In the genomic region with DNA sequence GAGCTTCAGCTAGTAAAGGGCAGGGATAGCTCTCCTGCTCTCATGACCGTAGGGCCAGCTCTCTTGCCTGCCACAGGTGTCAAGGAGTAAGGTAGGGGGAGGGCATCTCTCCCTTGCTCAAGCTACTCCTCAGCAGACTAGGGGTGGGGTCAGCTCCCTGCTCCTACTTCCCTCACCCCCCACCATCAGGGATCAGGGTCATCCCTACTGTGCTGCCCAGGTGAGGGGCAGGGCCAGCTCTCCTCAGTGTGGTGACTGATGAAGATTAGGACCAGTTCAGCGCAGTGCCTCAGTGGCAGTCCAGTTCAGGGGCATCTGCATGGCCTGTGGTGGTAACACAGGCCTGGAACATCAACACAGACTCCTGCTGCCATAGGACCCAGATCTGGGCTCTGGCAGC, we compare ENCODE assay signal across 23 mouse cellular contexts.
DNase-seq lines count a peak whose midpoint lies in the region; ATAC-seq lines count a peak whose summit lies in the region.
"Had no signal": no experiment of that assay in that cellular context is flagged by ENCODE, and none has a peak within 500 bp of the region (broad histone marks: within the 10 kb centered on the region; RNA-seq: fewer than 3 reads in every experiment).

No protein-coding gene starts in this region.

- no peak overlapping the region for H3K4me2 ChIP-seq in embryonic facial prominence, embryonic 11.5 days (ENCODE audit: low read depth, low read length)
- H3K4me2 ChIP-seq in kidney, embryonic 14.5 days (replicated peaks; ENCODE audit: low read depth, low read length): no peak overlapping the region
- H3K4me2 ChIP-seq in midbrain, embryonic 13.5 days (replicated peaks): no peak overlapping the region
- H3K4me2 ChIP-seq in midbrain, embryonic 16.5 days (ENCODE audit: low read length): no peak overlapping the region
- H3K4me2 ChIP-seq: heart, embryonic 13.5 days had no signal

- no peaks in the 10 kb centered on the region for H3K4me1 ChIP-seq in embryonic facial prominence, embryonic 11.5 days (ENCODE audit: control insufficient read depth, insufficient read depth, low read length)
- H3K4me1 ChIP-seq in embryonic facial prominence, embryonic 10.5 days: peaks cover 8% of the 10 kb centered on the region; the same call in 1 of the 2 replicates
- no peaks in the 10 kb centered on the region for H3K4me1 ChIP-seq in kidney, embryonic 14.5 days (ENCODE audit: control insufficient read depth, insufficient read depth, low read length)
- H3K4me1 ChIP-seq in midbrain, embryonic 13.5 days (replicated peaks): no peaks in the 10 kb centered on the region
- H3K4me1 ChIP-seq in midbrain, embryonic 16.5 days (ENCODE audit: control insufficient read depth, insufficient read depth, low read length): no peaks in the 10 kb centered on the region
- H3K4me1 ChIP-seq: heart, embryonic 13.5 days had no signal

- no peaks in the 10 kb centered on the region for H3K36me3 ChIP-seq in embryonic facial prominence, embryonic 11.5 days (replicated peaks; ENCODE audit: control insufficient read depth, insufficient read depth, low read depth, low read length)
- H3K36me3 ChIP-seq in embryonic facial prominence, embryonic 10.5 days (replicated peaks): no peaks in the 10 kb centered on the region
- H3K36me3 ChIP-seq in kidney, embryonic 14.5 days (ENCODE audit: control insufficient read depth, insufficient read depth, low read length): no peaks in the 10 kb centered on the region
- no peaks in the 10 kb centered on the region for H3K36me3 ChIP-seq in midbrain, embryonic 13.5 days
- H3K36me3 ChIP-seq in midbrain, embryonic 16.5 days (ENCODE audit: control insufficient read depth, insufficient read depth, low read length): no peaks in the 10 kb centered on the region
- H3K36me3 ChIP-seq: heart, embryonic 13.5 days had no signal

- H3K27ac ChIP-seq in embryonic facial prominence, embryonic 11.5 days (replicated peaks; ENCODE audit: low read depth, low read length): no peak overlapping the region
- H3K27ac ChIP-seq in embryonic facial prominence, embryonic 10.5 days (replicated peaks): no peak overlapping the region
- no peak overlapping the region for H3K27ac ChIP-seq in kidney, embryonic 14.5 days (ENCODE audit: low read depth, low read length)
- H3K27ac ChIP-seq in midbrain, embryonic 13.5 days: no peak overlapping the region
- H3K27ac ChIP-seq in midbrain, embryonic 16.5 days (ENCODE audit: low read length): no peak overlapping the region
- H3K27ac ChIP-seq: gastrocnemius, adult 2 months; heart, embryonic 13.5 days had no signal

- no peaks in the 10 kb centered on the region for H3K9me3 ChIP-seq in embryonic facial prominence, embryonic 11.5 days (replicated peaks; ENCODE audit: control insufficient read depth, low read length)
- no peaks in the 10 kb centered on the region for H3K9me3 ChIP-seq in embryonic facial prominence, embryonic 10.5 days
- H3K9me3 ChIP-seq in kidney, embryonic 14.5 days (ENCODE audit: control insufficient read depth, low read length): no peaks in the 10 kb centered on the region
- H3K9me3 ChIP-seq in midbrain, embryonic 13.5 days: no peaks in the 10 kb centered on the region
- no peaks in the 10 kb centered on the region for H3K9me3 ChIP-seq in midbrain, embryonic 16.5 days (replicated peaks; ENCODE audit: control insufficient read depth, low read length, poor library complexity, severe bottlenecking)
- H3K9me3 ChIP-seq: heart, embryonic 13.5 days had no signal

- ATAC-seq in embryonic facial prominence, embryonic 11.5 days (replicated peaks; ENCODE audit: insufficient number of reproducible peaks, low FRiP score, low TSS enrichment, low read depth): peak; percentile 29; the same call in 1 of the 2 replicates
- 0 out of 2 replicates have a peak, but pooled peaks have one; percentile 43 for ATAC-seq in kidney, embryonic 14.5 days (ENCODE audit: low FRiP score, low TSS enrichment)
- peak; percentile 20; the same call in 1 of the 2 replicates for ATAC-seq in midbrain, embryonic 13.5 days
- no peak for ATAC-seq in midbrain, embryonic 16.5 days
- ATAC-seq in megakaryocyte progenitor cell, adult 5-6 weeks (replicated peaks; ENCODE audit: poor library complexity): no peak
- ATAC-seq: activated CD4-positive, CD25-positive, alpha-beta regulatory T cell, adult 4 months; forebrain, embryonic 14.5 days; forebrain, postnatal 0 days; hindbrain, embryonic 16.5 days had no signal

- 89% methylated on average over 2 of the region's 2 CpGs for WGBS in embryonic facial prominence, embryonic 11.5 days
- WGBS in embryonic facial prominence, embryonic 10.5 days: 88% methylated on average over 2 of the region's 2 CpGs
- WGBS in kidney, embryonic 14.5 days: 87% methylated on average over 2 of the region's 2 CpGs
- WGBS in midbrain, embryonic 13.5 days: 93% methylated on average over 2 of the region's 2 CpGs
- 86% methylated on average over 2 of the region's 2 CpGs for WGBS in midbrain, embryonic 16.5 days

- DNase-seq in embryonic facial prominence, embryonic 11.5 days (ENCODE audit: low spot score): no peak
- DNase-seq in embryonic facial prominence, embryonic 10.5 days (ENCODE audit: low spot score): no peak
- DNase-seq in kidney, postnatal 10 days: no peak
- DNase-seq: adrenal gland, adult 8-10 months; adrenal gland, postnatal 25 days; cerebellum, adult 11-12 months; cerebellum, adult 8-10 months; cerebellum, postnatal 10 days; cerebellum, postnatal 36 days; forebrain, postnatal 0 days; gastrocnemius, adult 2 months; gastrocnemius, postnatal 14 days; heart, adult 11 months; heart, postnatal 14 days; heart, postnatal 4 days had no signal

- H3K27me3 ChIP-seq in embryonic facial prominence, embryonic 11.5 days (ENCODE audit: control insufficient read depth, insufficient read depth, low read length): no peaks in the 10 kb centered on the region
- no peaks in the 10 kb centered on the region for H3K27me3 ChIP-seq in embryonic facial prominence, embryonic 10.5 days (replicated peaks; ENCODE audit: low read depth, poor library complexity, severe bottlenecking)
- H3K27me3 ChIP-seq in kidney, embryonic 14.5 days (ENCODE audit: control insufficient read depth, insufficient read depth, low read length): no peaks in the 10 kb centered on the region
- H3K27me3 ChIP-seq in midbrain, embryonic 13.5 days: no peaks in the 10 kb centered on the region
- no peaks in the 10 kb centered on the region for H3K27me3 ChIP-seq in midbrain, embryonic 16.5 days (ENCODE audit: control insufficient read depth, insufficient read depth, low read depth, low read length)
- H3K27me3 ChIP-seq: heart, embryonic 13.5 days had no signal

- no peak overlapping the region for H3K9ac ChIP-seq in embryonic facial prominence, embryonic 11.5 days (replicated peaks; ENCODE audit: low read length)
- H3K9ac ChIP-seq in kidney, embryonic 14.5 days (ENCODE audit: low read depth, low read length): no peak overlapping the region
- H3K9ac ChIP-seq in midbrain, embryonic 13.5 days (replicated peaks): no peak overlapping the region
- H3K9ac ChIP-seq in midbrain, embryonic 16.5 days (ENCODE audit: low read depth, low read length): no peak overlapping the region
- H3K9ac ChIP-seq: forebrain, postnatal 0 days; heart, embryonic 13.5 days had no signal

- no peak overlapping the region for H3K4me3 ChIP-seq in embryonic facial prominence, embryonic 11.5 days (ENCODE audit: low read depth, low read length)
- H3K4me3 ChIP-seq in embryonic facial prominence, embryonic 10.5 days: no peak overlapping the region
- H3K4me3 ChIP-seq in kidney, embryonic 14.5 days (ENCODE audit: low read length): no peak overlapping the region
- H3K4me3 ChIP-seq in midbrain, embryonic 13.5 days (replicated peaks): no peak overlapping the region
- no peak overlapping the region for H3K4me3 ChIP-seq in midbrain, embryonic 16.5 days (ENCODE audit: low read depth, low read length)
- H3K4me3 ChIP-seq: gastrocnemius, adult 2 months; heart, embryonic 13.5 days had no signal

Comparison
In these comparisons a context has a peak if more than half of its experiments do, and no peak if none do; other contexts are left out.
1. ATAC-seq: peak in embryonic facial prominence, embryonic 11.5 days (single experiment), kidney, embryonic 14.5 days (single experiment) and midbrain, embryonic 13.5 days (single experiment); none in midbrain, embryonic 16.5 days (single experiment) and megakaryocyte progenitor cell, adult 5-6 weeks (single experiment).